Mouse (Mus musculus) forelimb bud, embryonic 11.5 days (tissue): ENCODE measurements around the gene Cand2.

Source experiments
- DNase-seq: peaks from one replicate; pipeline ENCODE4 v3.0.0-alpha.2; 2012; ENCODE audit warnings: low read depth, low spot score

Cand2 gene

DNA sequence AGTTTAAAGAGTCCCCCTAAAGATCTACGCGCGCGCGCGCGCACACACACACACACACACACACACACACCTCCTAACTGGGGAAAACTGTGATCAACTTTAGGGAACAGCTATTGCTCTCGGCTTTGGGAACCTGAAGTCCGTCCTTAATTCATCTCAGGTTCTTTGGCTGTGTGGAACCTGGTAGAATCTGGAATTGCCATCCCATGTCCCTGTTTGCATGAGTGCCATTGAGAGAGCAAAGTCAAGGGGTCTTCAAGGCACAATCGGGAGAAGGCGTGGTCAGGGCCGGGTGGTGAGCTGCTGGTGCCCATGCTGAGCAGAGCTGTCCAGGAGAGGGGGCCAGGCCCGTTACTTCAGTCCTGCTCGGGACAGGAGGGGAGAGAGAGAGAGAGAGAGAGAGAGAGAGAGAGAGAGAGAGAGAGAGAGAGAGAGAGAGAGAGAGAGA, 348 bp upstream of the Cand2 start:
- peak; percentile 78 for DNase-seq

DNA sequence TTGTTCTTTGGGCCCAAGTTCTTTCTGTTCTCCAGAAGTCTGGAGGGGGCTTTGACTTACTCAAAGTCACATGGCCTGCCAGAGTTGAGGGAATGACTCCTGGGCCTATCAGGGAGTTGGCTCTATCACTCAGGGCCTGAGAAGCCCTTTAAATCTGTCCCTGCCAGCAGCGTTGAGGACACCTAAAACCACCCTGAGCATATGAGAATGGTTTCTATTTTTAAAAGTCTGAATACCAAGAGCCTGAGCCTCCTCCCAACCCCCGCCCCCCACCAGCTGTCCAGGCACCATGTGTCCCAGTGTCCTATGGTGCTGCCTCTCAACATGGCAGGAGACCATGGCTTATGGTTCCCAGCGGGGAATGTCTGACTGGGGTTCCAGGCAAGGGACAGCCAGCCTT, 1.5 kb downstream of the Cand2 start:
- DNase-seq = no peak

DNA sequence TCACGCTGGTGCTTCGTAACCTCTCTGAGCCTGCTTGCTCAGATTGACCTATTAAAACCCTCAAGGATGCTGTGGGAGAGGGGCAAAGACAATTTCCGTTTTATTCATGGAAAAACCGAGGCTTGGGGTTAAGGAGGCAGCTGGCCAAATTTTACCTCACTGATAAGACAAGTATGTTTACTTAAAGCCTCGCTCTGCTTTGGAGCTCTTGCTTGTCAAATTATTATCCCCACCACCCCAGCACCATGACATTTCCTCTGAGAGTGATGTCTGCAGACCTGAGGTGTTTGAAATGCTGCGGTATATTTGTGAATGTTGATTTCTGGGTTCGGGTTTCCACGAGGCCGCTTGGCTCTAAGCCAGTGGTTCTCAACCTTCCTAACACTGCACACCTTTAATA, 2.0 kb downstream of the Cand2 start:
- no peak for DNase-seq

DNA sequence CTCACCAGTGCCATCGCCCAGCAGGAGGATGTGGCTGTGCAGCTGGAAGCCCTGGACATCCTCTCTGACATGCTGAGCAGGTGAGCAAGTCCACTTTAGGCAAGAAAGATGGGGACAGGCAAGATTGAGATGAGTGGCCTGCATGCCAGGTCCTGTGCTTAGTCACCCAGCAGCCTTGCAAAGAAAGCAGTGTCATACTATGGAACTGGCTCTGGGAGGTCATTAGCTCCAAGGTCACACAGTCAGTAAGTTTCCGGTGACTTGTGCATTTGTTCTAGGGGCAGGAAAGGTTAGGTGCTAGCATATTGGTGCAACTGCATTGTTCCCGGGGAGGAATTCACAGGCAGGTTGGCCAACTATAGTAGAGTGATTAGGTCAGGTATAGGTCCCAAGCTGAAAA, 8.4 kb downstream of the Cand2 start:
- no peak for DNase-seq

DNA sequence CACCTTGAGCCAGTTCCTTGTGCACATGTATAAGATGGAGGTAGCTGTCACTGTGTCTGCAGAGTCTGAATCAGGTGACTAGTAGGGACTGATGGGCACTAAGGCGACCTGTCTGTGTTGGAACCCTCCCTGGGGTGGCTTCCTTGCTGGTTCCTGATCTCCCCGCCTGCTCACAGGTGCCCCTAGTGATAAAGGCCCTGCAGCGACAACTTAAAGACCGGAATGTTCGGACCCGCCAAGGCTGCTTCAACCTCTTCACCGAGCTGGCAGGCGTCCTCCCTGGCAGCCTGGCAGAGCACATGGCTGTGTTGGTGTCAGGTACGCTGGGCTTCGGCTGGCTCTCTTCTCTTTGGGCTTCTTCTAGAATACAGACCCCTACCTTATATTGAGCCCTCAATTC, 16.7 kb downstream of the Cand2 start:
- no peak for DNase-seq

DNA sequence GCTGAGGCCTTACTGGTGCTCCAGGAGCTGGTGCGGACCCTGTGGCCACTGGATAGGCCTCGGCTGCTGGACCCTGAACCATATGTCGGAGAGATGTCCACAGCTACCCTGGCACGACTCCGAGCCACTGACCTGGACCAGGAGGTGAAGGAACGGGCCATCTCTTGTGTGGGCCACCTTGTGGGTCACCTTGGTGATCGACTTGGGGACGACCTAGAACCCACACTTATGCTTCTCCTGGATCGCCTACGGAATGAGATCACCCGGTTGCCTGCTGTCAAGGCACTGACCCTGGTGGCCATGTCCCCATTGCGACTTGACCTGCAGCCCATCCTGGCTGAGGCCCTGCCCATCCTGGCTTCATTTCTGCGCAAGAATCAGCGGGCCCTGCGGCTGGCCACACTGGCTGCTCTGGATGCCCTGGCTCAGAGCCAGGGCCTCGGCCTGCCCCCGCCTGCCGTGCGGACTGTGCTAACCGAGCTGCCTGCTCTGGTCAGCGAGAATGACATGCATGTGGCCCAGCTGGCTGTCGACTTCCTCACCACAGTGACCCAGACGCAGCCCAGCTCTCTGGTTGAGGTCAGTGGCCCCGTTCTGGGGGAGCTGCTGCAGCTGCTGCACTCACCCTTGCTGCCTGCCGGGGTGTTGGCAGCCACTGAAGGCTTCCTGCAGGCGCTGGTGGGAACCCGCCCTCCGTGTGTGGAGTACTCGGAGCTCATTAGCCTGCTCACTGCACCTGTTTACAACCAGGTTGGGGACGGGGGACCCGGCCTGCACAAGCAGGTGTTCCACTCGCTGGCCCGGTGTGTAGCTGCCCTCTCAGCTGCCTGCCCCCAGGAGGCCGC, 17.7 kb downstream of the Cand2 start:
- DNase-seq = no peak

DNA sequence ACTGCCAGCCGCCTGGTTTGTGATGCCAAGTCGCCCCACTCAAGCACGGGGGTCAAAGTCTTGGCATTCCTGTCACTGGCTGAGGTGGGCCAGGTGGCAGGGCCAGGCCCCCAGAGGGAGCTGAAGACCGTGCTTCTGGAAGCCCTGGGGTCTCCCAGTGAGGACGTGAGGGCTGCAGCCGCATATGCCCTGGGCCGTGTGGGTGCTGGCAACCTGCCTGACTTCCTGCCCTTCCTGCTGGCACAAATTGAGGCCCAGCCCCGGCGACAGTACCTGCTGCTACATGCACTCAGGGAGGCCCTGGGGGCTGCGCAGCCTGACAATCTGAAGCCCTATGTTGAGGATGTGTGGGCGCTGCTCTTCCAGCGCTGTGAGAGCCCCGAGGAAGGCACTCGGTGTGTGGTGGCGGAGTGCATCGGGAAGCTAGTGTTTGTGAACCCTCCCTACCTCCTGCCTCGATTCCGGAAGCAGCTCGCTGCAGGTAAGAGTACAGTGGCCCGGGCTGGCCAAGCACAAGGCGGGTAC, 18.4 kb downstream of the Cand2 start:
- no peak for DNase-seq

DNA sequence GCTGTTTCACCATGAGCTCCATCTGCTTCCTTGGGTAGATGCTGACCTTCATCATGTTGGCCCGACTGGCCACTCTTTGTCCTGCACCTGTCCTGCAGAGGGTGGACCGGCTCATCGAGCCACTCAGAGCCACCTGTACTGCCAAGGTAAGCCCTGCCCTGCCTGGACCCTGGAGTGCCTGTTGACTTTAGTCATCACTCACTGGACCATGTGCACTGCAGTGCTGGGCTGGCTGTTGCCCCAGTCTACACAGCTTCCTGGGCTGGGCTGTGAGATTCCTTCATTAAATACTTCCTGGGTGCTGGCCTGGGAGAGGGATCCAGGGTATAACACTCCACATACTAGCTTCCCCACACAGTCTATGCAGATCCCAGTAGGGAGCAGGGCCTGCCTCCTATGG, 27.5 kb downstream of the Cand2 start:
- DNase-seq = no peak

DNA sequence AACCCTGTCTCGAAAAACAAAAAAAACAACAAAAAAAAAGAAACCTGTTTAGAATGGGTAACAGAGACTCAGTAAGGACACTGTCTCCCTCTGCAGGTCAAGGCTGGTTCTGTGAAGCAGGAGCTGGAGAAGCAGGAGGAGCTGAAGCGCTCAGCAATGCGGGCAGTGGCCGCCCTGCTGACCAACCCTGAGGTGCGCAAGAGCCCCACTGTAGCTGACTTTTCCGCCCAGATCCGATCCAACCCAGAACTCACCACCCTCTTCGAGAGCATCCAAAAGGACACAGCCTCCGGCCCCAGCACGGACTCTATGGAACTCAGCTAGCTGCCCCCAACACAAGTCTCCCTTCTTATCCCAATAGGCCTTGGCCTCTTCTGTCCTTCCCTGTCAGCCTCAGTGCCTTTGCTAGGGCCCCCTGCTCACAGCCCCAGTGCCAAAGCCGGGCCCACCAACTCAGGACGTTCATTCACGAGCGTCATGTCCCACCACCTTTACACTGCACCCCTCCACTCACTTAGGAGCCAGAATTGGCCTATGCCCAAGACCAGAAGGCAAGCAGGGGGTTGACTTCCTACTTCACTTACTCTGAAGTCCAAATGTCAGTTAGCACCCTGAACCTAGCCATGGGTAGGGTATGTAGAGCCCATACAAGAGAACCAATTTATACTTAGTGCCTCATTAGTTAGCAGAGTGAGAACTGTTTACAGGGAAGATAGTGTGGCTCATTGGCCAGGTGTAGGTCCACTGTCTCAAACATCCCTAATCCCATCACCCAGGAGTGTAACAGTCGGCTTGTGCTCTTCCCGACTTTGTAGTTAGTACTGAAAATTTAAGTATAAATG, 29.4 kb downstream of the Cand2 start:
- peak; percentile 76 for DNase-seq

DNA sequence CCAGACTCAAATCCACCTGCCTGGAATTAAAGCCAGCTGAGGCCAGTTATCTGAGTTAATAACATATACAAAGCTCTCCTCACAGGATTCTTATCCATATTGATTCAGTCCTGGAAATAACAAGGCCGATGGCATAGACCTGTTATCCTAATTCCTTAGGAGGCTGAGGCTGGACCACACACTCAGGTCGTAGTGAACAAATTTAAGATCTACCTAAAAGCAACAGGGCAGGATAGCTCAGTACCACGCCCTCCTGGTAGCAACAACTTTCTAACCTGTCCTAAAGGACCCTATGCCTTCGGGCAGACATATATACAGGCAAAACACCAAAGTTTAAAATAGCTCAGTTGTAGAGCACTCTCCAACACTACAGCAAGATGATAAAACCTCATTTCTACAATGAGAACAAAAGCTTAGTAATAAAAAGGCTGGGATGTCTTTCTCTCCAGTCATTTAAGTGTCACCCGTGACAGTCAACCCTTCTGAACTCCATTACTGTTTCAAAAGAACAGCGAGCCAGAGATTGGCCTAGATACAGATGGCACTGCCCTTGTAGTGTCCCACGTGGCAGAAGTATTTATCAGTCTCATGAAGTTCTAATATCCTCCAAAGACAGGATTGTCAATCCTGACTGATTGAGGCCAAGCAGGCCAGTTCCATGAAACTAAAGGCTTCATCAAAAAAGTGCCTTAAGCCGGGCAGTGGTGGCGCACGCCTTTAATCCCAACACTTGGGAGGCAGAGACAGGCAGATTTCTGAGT, 30.3 kb downstream of the Cand2 start:
- no peak for DNase-seq

DNA sequence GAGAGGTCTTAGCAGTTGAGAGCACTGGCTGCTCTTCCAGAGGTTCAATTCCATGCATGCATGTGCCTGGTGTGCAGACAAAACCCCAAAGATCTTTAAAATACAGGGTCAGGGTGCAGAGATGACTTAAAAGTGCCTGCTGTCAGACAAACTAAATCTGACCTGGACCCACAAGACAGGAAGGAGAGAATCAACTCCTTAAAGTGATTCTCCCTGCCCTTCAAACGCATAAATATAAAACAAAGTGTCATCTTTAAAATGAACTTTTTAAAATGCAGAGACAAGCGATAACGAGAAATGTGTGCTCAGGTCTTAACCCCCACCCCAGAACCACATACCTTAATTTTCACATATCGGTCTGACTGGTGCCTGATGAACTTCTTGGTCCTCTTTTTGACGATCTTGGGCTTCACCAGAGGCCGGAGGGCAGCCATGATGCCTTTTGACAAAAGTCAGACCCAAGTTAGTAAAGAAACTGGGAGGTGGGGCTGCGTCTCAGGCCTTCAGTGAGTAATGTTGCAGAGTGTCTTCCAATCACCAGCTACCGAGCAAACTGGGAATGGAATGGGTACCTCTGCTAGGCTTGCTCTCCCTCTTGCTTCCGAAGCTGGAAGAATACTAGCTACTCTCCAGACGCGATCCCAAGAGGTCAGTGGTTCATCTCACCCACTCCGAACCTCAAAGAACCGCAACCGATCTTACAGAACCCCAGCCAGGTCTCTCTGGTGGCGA, 33.3 kb downstream of the Cand2 start:
- no peak for DNase-seq

DNA sequence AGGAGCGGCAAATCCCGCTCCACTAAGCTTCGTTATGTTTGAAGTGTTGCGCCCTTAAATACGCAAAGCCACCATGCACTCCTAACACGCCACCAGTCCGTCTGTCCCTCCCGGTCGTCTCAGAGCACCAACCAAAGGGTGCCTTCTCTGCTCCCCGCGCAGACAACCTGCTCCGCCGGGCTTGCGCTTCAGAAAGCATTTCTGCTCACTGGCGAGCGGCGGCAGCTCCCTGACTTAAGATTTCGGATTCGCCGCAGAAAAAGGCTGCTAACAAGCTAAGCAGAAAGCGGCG, 33.8 kb downstream of the Cand2 start:
- DNase-seq = no peak

DNA sequence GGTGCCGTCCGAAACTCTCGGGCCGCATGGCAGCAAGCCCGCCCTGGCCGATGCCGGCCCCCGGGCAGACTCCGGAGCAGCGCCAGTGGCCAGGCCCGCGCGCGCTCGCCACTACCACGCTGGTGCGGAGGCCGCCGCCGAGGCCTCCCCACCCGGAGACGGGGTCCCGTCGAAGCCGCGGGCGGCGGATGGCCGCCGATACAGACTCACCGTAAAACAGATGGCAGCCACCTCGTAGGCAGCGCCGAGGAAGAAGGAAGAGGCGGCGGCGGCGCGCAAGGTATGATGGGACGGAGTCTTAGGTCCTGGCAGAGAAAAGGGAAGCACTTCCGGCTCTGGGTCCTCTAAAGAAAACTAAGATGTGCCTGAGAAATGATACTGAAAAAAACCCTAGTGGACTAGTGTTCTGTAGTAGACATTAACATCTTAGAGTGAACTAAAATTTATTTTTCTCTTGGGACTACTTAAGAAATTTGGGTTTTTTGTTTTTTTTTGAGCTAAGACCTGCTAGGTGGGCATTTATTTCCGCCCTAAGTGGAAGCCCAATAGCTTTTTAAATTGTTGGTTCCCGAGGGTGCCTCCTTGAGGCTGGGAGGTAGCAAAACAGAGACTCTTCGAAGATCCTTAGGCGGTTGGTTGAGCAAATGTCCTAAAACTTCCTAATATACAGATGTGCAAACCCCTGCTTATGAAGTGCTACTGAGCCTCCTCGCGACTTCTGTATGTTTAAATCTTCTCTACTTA, 34.3 kb downstream of the Cand2 start, which contains the start of gene Rpl32:
Gene Rpl32 (minus strand): TSS at position 260 of the 744 bp plus-strand sequence.
- DNase-seq = peak; percentile 89

DNA sequence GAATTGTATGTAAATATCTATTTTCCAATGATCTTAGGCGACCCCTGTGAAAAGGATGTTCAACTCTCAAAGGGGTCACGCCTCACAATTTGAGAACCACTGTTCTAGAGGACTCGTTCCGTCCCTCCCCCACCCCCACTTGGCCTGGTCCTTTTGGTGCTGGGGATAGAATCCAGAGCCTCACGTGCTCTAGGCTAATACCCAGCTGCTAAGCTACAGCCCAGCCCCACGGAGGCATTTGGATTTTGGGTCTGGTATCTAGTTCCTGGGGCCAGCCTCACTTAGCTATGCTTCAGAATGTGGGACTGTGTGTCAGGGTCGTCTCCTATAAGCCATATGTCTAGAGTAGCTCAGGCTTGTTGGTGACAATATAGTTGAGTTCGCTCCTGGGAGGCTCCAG, 37.3 kb downstream of the Cand2 start:
- no peak for DNase-seq

DNA sequence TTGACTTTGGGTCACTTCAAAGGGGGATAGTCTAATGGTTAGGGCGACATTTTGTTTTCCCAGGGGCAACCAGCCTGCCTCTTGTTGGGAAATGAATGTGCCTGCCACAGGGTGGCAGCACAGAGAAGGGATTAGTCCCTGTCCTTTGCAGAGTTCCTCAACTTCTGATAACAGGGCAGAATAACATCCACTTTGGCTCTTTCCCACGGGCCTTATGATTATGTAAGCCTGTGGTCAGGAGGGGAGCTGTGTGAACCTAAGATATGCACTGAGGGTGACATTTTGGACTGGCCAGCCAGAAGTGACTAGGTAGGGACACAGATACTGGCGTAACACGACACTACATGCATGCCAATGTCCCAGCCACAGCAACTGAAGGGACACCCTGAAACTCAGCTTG, 39.8 kb downstream of the Cand2 start:
- no peak for DNase-seq

DNA sequence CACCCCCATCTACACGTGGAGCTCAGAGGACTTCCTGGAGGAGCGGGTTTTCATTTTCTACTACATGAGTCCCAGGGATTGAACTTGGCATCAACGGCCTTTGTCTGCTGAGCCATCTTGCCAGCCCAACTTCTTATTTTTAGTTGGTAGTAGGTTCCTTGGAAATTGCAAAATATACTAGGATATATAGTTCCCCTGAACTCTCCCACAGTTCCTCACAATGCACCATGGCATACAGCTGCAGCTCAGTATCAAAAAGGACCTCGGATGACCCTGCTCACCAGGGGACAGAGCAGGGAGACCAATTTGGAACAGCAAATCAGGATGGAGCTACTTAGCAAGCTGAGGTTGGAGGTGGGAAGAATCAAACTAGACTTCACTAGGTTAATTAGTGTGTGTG, 40.7 kb downstream of the Cand2 start:
- no peak for DNase-seq

DNA sequence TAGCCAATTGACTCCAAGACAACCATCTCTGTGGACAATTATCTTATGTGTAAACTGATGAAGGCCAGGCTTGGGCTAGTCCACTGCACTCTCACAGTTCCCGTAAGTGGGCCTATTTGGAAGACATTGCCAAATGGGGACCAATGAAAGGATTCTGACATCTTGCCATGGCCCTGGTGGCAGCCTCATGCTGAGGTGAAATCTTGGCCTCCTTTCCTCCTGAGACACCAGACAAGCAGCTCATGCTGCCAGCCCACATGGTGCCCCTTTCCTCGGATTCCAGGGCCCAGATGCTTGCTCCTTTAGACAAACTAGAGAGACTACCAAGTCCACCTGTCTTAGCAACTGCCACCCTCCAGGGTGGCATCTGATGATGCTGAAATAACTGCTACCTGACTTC, 43.8 kb downstream of the Cand2 start:
- DNase-seq = no peak

DNA sequence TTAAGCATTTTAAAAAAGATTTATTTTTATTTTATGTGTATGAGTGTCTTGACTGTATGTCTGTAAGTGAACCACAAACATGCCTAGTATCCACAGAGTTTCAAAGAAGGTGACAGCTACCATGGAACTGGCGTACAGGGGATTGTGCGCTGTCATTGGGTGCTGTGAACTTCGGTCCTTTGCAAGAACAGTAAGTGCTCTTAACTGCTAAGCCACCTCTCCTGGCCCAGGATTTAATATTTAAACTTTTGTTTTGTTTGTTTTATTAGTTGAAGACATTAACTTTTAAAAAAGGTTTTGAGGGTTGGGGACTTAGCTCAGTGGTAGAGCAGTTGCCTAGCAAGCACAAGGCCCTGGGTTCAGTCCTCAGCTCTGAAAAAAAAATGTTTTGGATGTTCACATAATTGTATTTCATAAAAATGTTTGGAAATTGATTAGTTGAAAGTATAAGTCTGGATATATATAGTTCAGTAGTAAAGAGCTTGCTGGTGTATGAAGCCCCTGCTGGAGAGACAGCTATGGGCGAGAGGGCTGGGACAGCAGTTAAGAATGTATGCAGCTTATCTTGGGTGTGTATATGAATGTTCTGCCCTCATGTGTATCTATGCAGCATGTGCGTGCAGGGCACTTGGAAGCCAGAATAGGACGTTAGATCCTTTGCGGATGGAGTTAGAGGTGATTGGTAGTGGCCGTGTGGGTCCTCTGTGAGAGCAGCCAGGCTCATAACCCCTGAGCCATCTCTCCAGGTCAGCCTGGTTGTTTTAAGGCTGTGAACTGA, 47.1 kb downstream of the Cand2 start:
- DNase-seq = no peak

DNA sequence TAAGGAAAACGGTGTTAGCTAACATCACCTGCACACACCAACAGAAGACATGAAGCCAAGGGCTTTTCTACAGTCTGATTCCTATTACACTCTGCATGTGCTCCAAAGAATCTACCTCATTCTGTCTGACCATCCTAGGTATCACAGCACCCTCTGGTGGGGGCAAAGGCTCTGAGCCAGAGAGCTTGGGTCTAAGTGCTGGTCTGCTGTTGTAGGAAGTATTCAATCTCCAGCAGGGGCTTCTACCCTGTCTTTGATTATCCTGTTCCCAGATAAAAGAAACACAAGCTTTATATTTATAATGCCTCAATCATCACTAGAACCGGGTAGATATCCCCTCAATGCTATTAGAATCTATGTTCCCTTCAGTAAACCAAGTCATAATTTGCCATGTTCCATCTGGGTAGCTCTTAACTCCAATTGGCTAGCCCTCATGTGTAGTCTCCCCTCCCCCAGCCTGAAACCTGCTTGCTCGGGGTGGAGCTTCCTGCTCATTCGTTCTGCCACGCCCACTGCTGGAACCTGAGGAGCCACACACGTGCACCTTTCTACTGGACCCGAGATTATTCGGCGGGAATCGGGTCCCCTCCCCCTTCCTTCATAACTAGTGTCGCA, 49.6 kb downstream of the Cand2 start:
- DNase-seq = peak; percentile 71
